In the genomic region with DNA sequence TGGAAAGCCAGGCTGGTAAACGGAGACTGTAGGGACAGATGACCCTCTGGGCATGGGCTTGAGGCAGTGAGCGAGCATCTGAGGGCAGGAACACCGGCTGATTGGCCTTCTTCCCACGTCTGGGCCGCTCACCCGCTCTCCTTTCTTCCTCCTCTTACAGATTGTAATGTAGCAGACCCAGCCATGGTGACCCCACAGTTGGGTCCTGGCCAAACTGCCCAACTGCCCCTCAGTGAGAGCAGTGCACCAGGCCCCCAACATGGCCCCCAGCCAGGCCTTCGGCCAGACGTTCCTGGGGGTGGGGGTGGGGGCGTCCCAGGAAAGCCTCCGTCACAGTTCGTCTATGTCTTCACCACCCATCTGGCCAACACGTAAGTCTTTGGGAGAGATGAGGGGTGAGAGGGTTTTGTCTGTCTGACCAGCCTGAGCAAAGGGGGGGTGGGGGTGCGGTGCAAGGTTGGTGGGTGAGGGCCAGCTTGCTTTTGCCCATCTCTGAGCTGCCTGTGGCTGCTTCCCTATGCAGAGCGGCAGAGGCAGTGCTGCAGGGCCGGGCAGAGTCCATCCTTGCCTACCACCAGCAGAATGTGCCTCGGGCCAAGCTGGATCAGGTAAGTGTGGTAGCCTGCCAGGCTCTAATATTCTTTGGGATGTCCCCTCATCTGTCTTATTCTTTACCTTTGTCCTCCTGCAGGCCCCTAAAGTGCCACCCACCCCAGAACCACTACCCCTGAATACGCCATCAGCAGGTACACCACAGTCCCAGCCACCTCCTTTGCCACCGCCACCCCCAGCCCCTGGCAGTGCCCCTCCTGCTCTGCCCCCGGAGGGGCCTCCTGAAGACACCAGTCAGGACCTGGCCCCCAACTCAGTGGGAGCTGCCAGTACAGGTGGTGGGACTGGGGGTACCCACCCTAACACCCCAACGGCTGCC, we compare ENCODE assay signal across 12 mouse cellular contexts. TPM values are rescaled to one million over a fixed set of nuclear protein-coding genes. Genes with fewer than 3 reads are reported as not detected.
DNase-seq lines count a peak whose midpoint lies in the region; ATAC-seq and TF ChIP-seq lines count a peak whose summit lies in the region.
"Had no signal": no experiment of that assay in that cellular context is flagged by ENCODE, and none has a peak within 500 bp of the region (broad histone marks: within the 10 kb centered on the region; RNA-seq: fewer than 3 reads in every experiment).

No protein-coding gene starts in this region.

- no peaks in the 10 kb centered on the region for H3K27me3 ChIP-seq in lung, embryonic 14.5 days (ENCODE audit: insufficient read depth, low read length)
- H3K27me3 ChIP-seq in lung, postnatal 0 days (replicated peaks; ENCODE audit: insufficient read depth, low read length), result no peaks in the 10 kb centered on the region
- H3K27me3 ChIP-seq in kidney, embryonic 15.5 days, result no peaks in the 10 kb centered on the region
- no peaks in the 10 kb centered on the region for H3K27me3 ChIP-seq in intestine, embryonic 16.5 days (replicated peaks; ENCODE audit: control insufficient read depth, insufficient read depth, low read length)

- TF ChIP-seq CTCF in lung, embryonic 14.5 days (IDR thresholded peaks at IDR 0.05; ENCODE audit: low read depth), result no peak
- TF ChIP-seq CTCF in lung, postnatal 0 days (IDR thresholded peaks at IDR 0.05), result no peak

- TF ChIP-seq EP300 in lung, postnatal 0 days (IDR thresholded peaks at IDR 0.05), result no peak

- peaks cover 74% of the 10 kb centered on the region for H3K36me3 ChIP-seq in lung, embryonic 14.5 days (ENCODE audit: insufficient read depth)
- H3K36me3 ChIP-seq in lung, postnatal 0 days (ENCODE audit: insufficient read depth, low read length), result peaks cover 34% of the 10 kb centered on the region
- H3K36me3 ChIP-seq in kidney, embryonic 15.5 days, result peaks cover 86% of the 10 kb centered on the region
- H3K36me3 ChIP-seq in intestine, embryonic 16.5 days (ENCODE audit: control insufficient read depth, insufficient read depth, low read length), result peaks cover 11% of the 10 kb centered on the region; the same call in 1 of the 2 replicates

- H3K4me2 ChIP-seq in lung, embryonic 14.5 days, result no peak overlapping the region
- no peak overlapping the region for H3K4me2 ChIP-seq in lung, postnatal 0 days (replicated peaks; ENCODE audit: low read depth, low read length)
- no peak overlapping the region for H3K4me2 ChIP-seq in kidney, embryonic 15.5 days
- no peak overlapping the region for H3K4me2 ChIP-seq in intestine, embryonic 16.5 days (ENCODE audit: low read depth, low read length)
- H3K4me2 ChIP-seq: neural tube, embryonic 12.5 days had no signal

- H3K9me3 ChIP-seq in lung, embryonic 14.5 days (ENCODE audit: low read depth, low read length), result no peaks in the 10 kb centered on the region
- no peaks in the 10 kb centered on the region for H3K9me3 ChIP-seq in lung, postnatal 0 days (ENCODE audit: low read length)
- no peaks in the 10 kb centered on the region for H3K9me3 ChIP-seq in kidney, embryonic 15.5 days (replicated peaks)
- no peaks in the 10 kb centered on the region for H3K9me3 ChIP-seq in intestine, embryonic 16.5 days (ENCODE audit: control insufficient read depth, low read length)
- H3K9me3 ChIP-seq: neural tube, embryonic 12.5 days had no signal

- no peak overlapping the region for H3K27ac ChIP-seq in lung, embryonic 14.5 days (ENCODE audit: low read depth)
- H3K27ac ChIP-seq in lung, postnatal 0 days (ENCODE audit: low read length), result no peak overlapping the region
- no peak overlapping the region for H3K27ac ChIP-seq in kidney, embryonic 15.5 days
- no peak overlapping the region for H3K27ac ChIP-seq in intestine, embryonic 16.5 days (ENCODE audit: low read length)
- H3K27ac ChIP-seq: heart, adult 2 months; neural tube, embryonic 12.5 days had no signal

- H3K4me1 ChIP-seq in lung, embryonic 14.5 days (ENCODE audit: insufficient read depth), result peaks cover 16% of the 10 kb centered on the region
- peaks cover 20% of the 10 kb centered on the region; the same call in 1 of the 2 replicates for H3K4me1 ChIP-seq in lung, postnatal 0 days (ENCODE audit: insufficient read depth, low read depth, low read length)
- peaks cover 57% of the 10 kb centered on the region for H3K4me1 ChIP-seq in kidney, embryonic 15.5 days
- peaks cover 38% of the 10 kb centered on the region for H3K4me1 ChIP-seq in intestine, embryonic 16.5 days (ENCODE audit: control insufficient read depth, insufficient read depth, low read length)

- H3K9ac ChIP-seq in lung, embryonic 14.5 days, result no peak overlapping the region; the same call in 1 of the 2 replicates
- no peak overlapping the region for H3K9ac ChIP-seq in lung, postnatal 0 days (replicated peaks; ENCODE audit: low read depth)
- peak overlapping the region; percentile 17; the same call in 1 of the 2 replicates for H3K9ac ChIP-seq in kidney, embryonic 15.5 days
- H3K9ac ChIP-seq in intestine, embryonic 16.5 days (ENCODE audit: low read depth, low read length), result no peak overlapping the region
- H3K9ac ChIP-seq: neural tube, embryonic 12.5 days had no signal

- 61% methylated on average over 20 of the region's 20 CpGs for WGBS in lung, embryonic 14.5 days
- WGBS in lung, postnatal 0 days, result 70% methylated on average over 20 of the region's 20 CpGs
- WGBS in kidney, embryonic 15.5 days, result 67% methylated on average over 20 of the region's 20 CpGs
- WGBS in intestine, embryonic 16.5 days, result 71% methylated on average over 20 of the region's 20 CpGs

- no peak overlapping the region for H3K4me3 ChIP-seq in lung, embryonic 14.5 days (ENCODE audit: low read depth, low read length)
- H3K4me3 ChIP-seq in lung, postnatal 0 days (ENCODE audit: low read depth, low read length), result no peak overlapping the region
- H3K4me3 ChIP-seq in kidney, embryonic 15.5 days (replicated peaks), result no peak overlapping the region
- H3K4me3 ChIP-seq in intestine, embryonic 16.5 days (ENCODE audit: low read length), result no peak overlapping the region
- H3K4me3 ChIP-seq: heart, adult 2 months; neural tube, embryonic 12.5 days had no signal

- peak; percentile 15 for DNase-seq in gastrocnemius, postnatal 25 days
- DNase-seq in gastrocnemius, postnatal 10 days, result no peak
- peak; percentile 28 for DNase-seq in lung, embryonic 14.5 days
- DNase-seq in lung, postnatal 0 days (ENCODE audit: low spot score), result no peak
- DNase-seq in cerebellum, postnatal 10 days, result peak; percentile 70 to 75
- no peak for DNase-seq in B cell, adult 2 months

- ATAC-seq in lung, embryonic 14.5 days (ENCODE audit: insufficient read depth), result no peak
- ATAC-seq in lung, postnatal 0 days, result no peak
- ATAC-seq in kidney, embryonic 15.5 days (replicated peaks; ENCODE audit: low FRiP score), result no peak
- no peak for ATAC-seq in intestine, embryonic 16.5 days
- ATAC-seq: activated CD4-positive, CD25-positive, alpha-beta regulatory T cell, adult 4 months had no signal

RNA-seq across cellular contexts. Expression of a gene that starts 22.5 kb away (rescaled TPM):
- total RNA-seq in gastrocnemius, postnatal 25 days (2021), result 10 to 100 TPM; 33.6 to 40.7 TPM
- total RNA-seq in gastrocnemius, postnatal 10 days (2021), result 10 to 100 TPM; 65.4 to 77.6 TPM
- 16.3 and 17.3 TPM in 2 replicates for polyA plus RNA-seq in lung, embryonic 14.5 days (2014; fragmentation: Nextera tagmentation; extraction: Ambion mirVana)
- polyA plus RNA-seq in lung, postnatal 0 days (2015; fragmentation: Nextera tagmentation; extraction: Ambion mirVana), result 10.7 and 12.3 TPM in 2 replicates
- polyA plus RNA-seq in kidney, embryonic 15.5 days (2015; fragmentation: Nextera tagmentation; extraction: Ambion mirVana), result 11.3 and 11.7 TPM in 2 replicates
- polyA plus RNA-seq in intestine, embryonic 16.5 days (2015; fragmentation: Nextera tagmentation; extraction: Ambion mirVana), result 5.1 and 5.9 TPM in 2 replicates

RNA-seq across cellular contexts. Expression of a gene that starts 50.4 kb away (rescaled TPM):
- total RNA-seq in gastrocnemius, postnatal 25 days (2021), result under 1 TPM; 0.32 to 0.43 TPM
- total RNA-seq in gastrocnemius, postnatal 10 days (2021), result under 1 TPM; 0.38 to 0.65 TPM
- 0.39 and 0.53 TPM in 2 replicates for polyA plus RNA-seq in lung, embryonic 14.5 days (2014; fragmentation: Nextera tagmentation; extraction: Ambion mirVana)
- polyA plus RNA-seq in lung, postnatal 0 days (2015; fragmentation: Nextera tagmentation; extraction: Ambion mirVana), result 2.2 and 2.3 TPM in 2 replicates
- polyA plus RNA-seq in kidney, embryonic 15.5 days (2015; fragmentation: Nextera tagmentation; extraction: Ambion mirVana), result 0.60 and 2.5 TPM in 2 replicates
- 0.61 and 0.80 TPM in 2 replicates for polyA plus RNA-seq in intestine, embryonic 16.5 days (2015; fragmentation: Nextera tagmentation; extraction: Ambion mirVana)
- total RNA-seq: heart, adult 2 months; megakaryocyte, adult 5-6 weeks had no signal
- polyA plus RNA-seq: activated CD4-positive, CD25-positive, alpha-beta regulatory T cell, adult 4 months had no signal

RNA-seq across cellular contexts. Expression of a gene that starts 56.5 kb away (rescaled TPM):
- total RNA-seq in gastrocnemius, postnatal 25 days (2021), result not detected
- not detected for total RNA-seq in gastrocnemius, postnatal 10 days (2021)
- polyA plus RNA-seq in lung, embryonic 14.5 days (2014; fragmentation: Nextera tagmentation; extraction: Ambion mirVana), result not detected in 2 replicates
- polyA plus RNA-seq in lung, postnatal 0 days (2015; fragmentation: Nextera tagmentation; extraction: Ambion mirVana), result 0.17 TPM in 2 replicates
- not detected in 2 replicates for polyA plus RNA-seq in kidney, embryonic 15.5 days (2015; fragmentation: Nextera tagmentation; extraction: Ambion mirVana)
- polyA plus RNA-seq in intestine, embryonic 16.5 days (2015; fragmentation: Nextera tagmentation; extraction: Ambion mirVana), result 1.1 TPM in 2 replicates
- total RNA-seq: megakaryocyte, adult 5-6 weeks had no signal
- polyA plus RNA-seq: neural tube, embryonic 12.5 days had no signal

Comparison
In these comparisons a context has a peak if more than half of its experiments do, and no peak if none do; other contexts are left out.
1. DNase-seq: peak in gastrocnemius, postnatal 25 days (single experiment), lung, embryonic 14.5 days (single experiment) and cerebellum, postnatal 10 days (2 of 2); none in gastrocnemius, postnatal 10 days (single experiment), lung, postnatal 0 days (single experiment) and B cell, adult 2 months (0 of 2).